11 mouse cellular contexts compared by ENCODE assay signal in the genomic region with DNA sequence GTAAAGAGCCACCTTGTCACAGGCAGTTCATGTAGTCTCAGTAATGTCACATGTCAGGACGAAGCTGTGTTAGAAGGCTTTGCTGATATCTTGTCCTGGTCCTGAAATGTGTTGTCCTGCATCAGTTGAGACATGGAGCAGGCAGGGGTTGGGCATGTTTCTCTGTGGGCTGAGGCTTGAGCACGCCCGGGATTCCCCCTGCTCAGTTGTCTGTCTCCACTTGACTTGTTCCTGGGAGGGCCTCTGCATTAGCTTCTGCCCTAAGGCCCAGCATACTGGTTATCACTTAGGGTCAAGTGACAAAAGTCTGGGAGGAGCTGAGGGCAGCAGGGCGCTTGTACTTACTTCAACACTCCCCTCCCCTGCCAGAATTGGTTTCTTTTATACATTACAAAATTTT. TPM values are rescaled to one million over a fixed set of nuclear protein-coding genes. Genes with fewer than 3 reads are reported as not detected.
DNase-seq lines count a peak whose midpoint lies in the region; ATAC-seq lines count a peak whose summit lies in the region.
"Had no signal": no experiment of that assay in that cellular context is flagged by ENCODE, and none has a peak within 500 bp of the region (broad histone marks: within the 10 kb centered on the region; RNA-seq: fewer than 3 reads in every experiment).

No protein-coding gene starts in this region.

- peak overlapping the region; percentile 45 for H3K4me2 ChIP-seq in heart, embryonic 13.5 days
- peak overlapping the region; percentile 20 for H3K4me2 ChIP-seq in liver, embryonic 11.5 days
- H3K4me2 ChIP-seq: hindbrain, embryonic 15.5 days had no signal

- no peaks in the 10 kb centered on the region for H3K9me3 ChIP-seq in heart, embryonic 13.5 days
- no peaks in the 10 kb centered on the region for H3K9me3 ChIP-seq in embryonic facial prominence, embryonic 10.5 days
- no peaks in the 10 kb centered on the region for H3K9me3 ChIP-seq in liver, embryonic 11.5 days (ENCODE audit: control insufficient read depth, low read length)
- H3K9me3 ChIP-seq: hindbrain, embryonic 15.5 days had no signal

- H3K27ac ChIP-seq in heart, embryonic 13.5 days (replicated peaks), result peak overlapping the region; percentile 96
- H3K27ac ChIP-seq in embryonic facial prominence, embryonic 10.5 days (replicated peaks), result peak overlapping the region; percentile 57; the same call in 1 of the 2 replicates
- peak overlapping the region; percentile 72 for H3K27ac ChIP-seq in liver, embryonic 11.5 days (ENCODE audit: low read depth, low read length)

- DNase-seq in heart, postnatal 10 days, result no peak
- peak; percentile 56 for DNase-seq in A20 (ENCODE audit: low read depth, low spot score)
- DNase-seq in embryonic facial prominence, embryonic 10.5 days (ENCODE audit: low spot score), result no peak
- DNase-seq in liver, embryonic 11.5 days (ENCODE audit: low spot score), result no peak
- no peak for DNase-seq in testis, postnatal 14 days (ENCODE audit: low spot score)
- no peak for DNase-seq in urinary bladder, adult 18-20 months (ENCODE audit: low spot score in 2 of 2)
- no peak for DNase-seq in adrenal gland, postnatal 36 days
- DNase-seq: thymus, postnatal 25 days had no signal

- no peak overlapping the region for H3K4me3 ChIP-seq in heart, embryonic 13.5 days
- no peak overlapping the region for H3K4me3 ChIP-seq in embryonic facial prominence, embryonic 10.5 days
- H3K4me3 ChIP-seq in liver, embryonic 11.5 days (ENCODE audit: low read depth, low read length), result no peak overlapping the region
- H3K4me3 ChIP-seq: erythroblast, embryonic 14.5 days; hindbrain, embryonic 15.5 days had no signal

- H3K9ac ChIP-seq in heart, embryonic 13.5 days, result peak overlapping the region; percentile 68
- peak overlapping the region; percentile 45; the same call in 1 of the 2 replicates for H3K9ac ChIP-seq in liver, embryonic 11.5 days (ENCODE audit: low read depth, low read length)
- H3K9ac ChIP-seq: hindbrain, embryonic 15.5 days had no signal

- intact Hi-C loops in heart, postnatal 10 days (cut with DNase I), result no loop called here

- ATAC-seq in heart, embryonic 13.5 days (ENCODE audit: extremely low read depth, insufficient number of reproducible peaks, low FRiP score, low TSS enrichment), result peak; percentile 5; the same call in 1 of the 2 replicates
- ATAC-seq in liver, embryonic 11.5 days (replicated peaks; ENCODE audit: low FRiP score), result peak; percentile 76

- no peaks in the 10 kb centered on the region for H3K27me3 ChIP-seq in heart, embryonic 13.5 days (replicated peaks)
- no peaks in the 10 kb centered on the region for H3K27me3 ChIP-seq in embryonic facial prominence, embryonic 10.5 days (replicated peaks; ENCODE audit: low read depth, poor library complexity, severe bottlenecking)
- H3K27me3 ChIP-seq in liver, embryonic 11.5 days (replicated peaks; ENCODE audit: control insufficient read depth, insufficient read depth, low read length), result no peaks in the 10 kb centered on the region
- H3K27me3 ChIP-seq: hindbrain, embryonic 15.5 days had no signal

- H3K36me3 ChIP-seq in heart, embryonic 13.5 days, result peaks cover 41% of the 10 kb centered on the region
- H3K36me3 ChIP-seq in embryonic facial prominence, embryonic 10.5 days (replicated peaks), result peaks cover 41% of the 10 kb centered on the region
- peaks cover 9% of the 10 kb centered on the region for H3K36me3 ChIP-seq in liver, embryonic 11.5 days (ENCODE audit: control insufficient read depth, insufficient read depth, low read length)

- H3K4me1 ChIP-seq in heart, embryonic 13.5 days, result peaks cover 54% of the 10 kb centered on the region
- H3K4me1 ChIP-seq in embryonic facial prominence, embryonic 10.5 days, result peaks cover 26% of the 10 kb centered on the region
- H3K4me1 ChIP-seq in liver, embryonic 11.5 days (replicated peaks; ENCODE audit: control insufficient read depth, insufficient read depth, low read length), result peaks cover 17% of the 10 kb centered on the region

- 18% methylated on average over 4 of the region's 4 CpGs for WGBS in heart, embryonic 13.5 days
- WGBS in embryonic facial prominence, embryonic 10.5 days, result 50% methylated on average over 4 of the region's 4 CpGs
- WGBS in liver, embryonic 11.5 days, result 41% methylated on average over 4 of the region's 4 CpGs

RNA-seq across cellular contexts. Expression of a gene that starts 13.4 kb away (rescaled TPM):
- 29.7 and 34.8 TPM in 2 replicates for polyA plus RNA-seq in heart, embryonic 13.5 days (2015; fragmentation: Nextera tagmentation; extraction: Ambion mirVana)
- 10 to 100 TPM; 42.1 to 42.3 TPM for total RNA-seq in heart, postnatal 10 days (2021)
- 28.7 and 32.4 TPM in 2 replicates for polyA plus RNA-seq in embryonic facial prominence, embryonic 10.5 days (2016; fragmentation: Nextera tagmentation; extraction: Ambion mirVana)
- polyA plus RNA-seq in liver, embryonic 11.5 days (2014; fragmentation: Nextera tagmentation; extraction: Ambion mirVana), result 17.3 and 21.5 TPM in 2 replicates
- 10 to 100 TPM; 58.5 to 63.4 TPM for total RNA-seq in adrenal gland, postnatal 36 days (2021)

RNA-seq across cellular contexts. Expression of a gene that starts 23.7 kb away (rescaled TPM):
- 17.6 and 18.7 TPM in 2 replicates for polyA plus RNA-seq in heart, embryonic 13.5 days (2015; fragmentation: Nextera tagmentation; extraction: Ambion mirVana)
- 10 to 100 TPM; 48.6 to 60.9 TPM for total RNA-seq in heart, postnatal 10 days (2021)
- 15.7 and 17.0 TPM in 2 replicates for polyA plus RNA-seq in embryonic facial prominence, embryonic 10.5 days (2016; fragmentation: Nextera tagmentation; extraction: Ambion mirVana)
- 19.3 and 20.6 TPM in 2 replicates for polyA plus RNA-seq in liver, embryonic 11.5 days (2014; fragmentation: Nextera tagmentation; extraction: Ambion mirVana)
- 10 to 100 TPM; 50.6 to 51.7 TPM for total RNA-seq in adrenal gland, postnatal 36 days (2021)
